Mouse (Mus musculus) gastrocnemius, adult 2 months (tissue): ENCODE measurements around the gene Arhgap5. TPM values are rescaled to one million over a fixed set of nuclear protein-coding genes. Genes with fewer than 3 reads are reported as not detected.

Experiments used
- DNase-seq: peaks from one replicate; pipeline ENCODE4 v3.0.0; 2022
- H3K27ac ChIP-seq: fragments of 200-600 bp; 2 replicates; pipeline ENCODE4 v1.8.1; 2022; ENCODE audit warnings: mild to moderate bottlenecking
- H3K4me3 ChIP-seq: fragments of 200-600 bp; 2 replicates; pipeline ENCODE4 v1.8.1; 2022; ENCODE audit warnings: mild to moderate bottlenecking, moderate library complexity
- CTCF ChIP-seq: fragments of 200-600 bp; IDR thresholded peaks from 2 replicates; pipeline ENCODE4 v1.8.1; 2022; ENCODE audit warnings: antibody characterized with exemption, mild to moderate bottlenecking, moderate library complexity
- intact Hi-C: fragments of 180-260 bp; cut with DNase I; formaldehyde crosslinking; loops from one replicate; pipeline ENCODE4 v1.15.1; 2025
- total RNA-seq, 2 experiments: library from RNA; stranded (reverse); gene quantifications; 2 replicates each; pipeline ENCODE4 v1.2.3; 2021

Gene Arhgap5
- total RNA-seq, 2 experiments from 2014 or later = 38.6 to 49.2 TPM

DNA sequence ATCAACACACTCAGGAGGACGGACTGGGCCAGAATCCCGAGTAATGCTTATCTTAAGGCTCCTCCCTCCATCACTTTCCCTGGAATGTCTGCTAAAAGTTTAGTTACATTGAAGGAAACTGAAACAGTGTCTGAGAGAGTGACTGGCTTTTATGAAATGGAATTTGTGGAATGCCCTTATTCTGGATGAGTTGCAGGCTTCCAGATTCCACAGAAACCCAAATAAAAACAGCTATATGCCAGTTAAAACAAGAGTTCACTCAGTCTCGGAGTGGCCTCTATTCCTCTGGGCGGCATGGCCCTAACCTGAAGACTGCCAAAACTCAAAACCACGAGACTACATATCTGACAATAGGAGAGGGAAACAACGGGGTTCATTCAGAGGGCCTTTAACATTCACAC lies 10.5 kb upstream of the Arhgap5 start:
- intact Hi-C loops = no loop called here
- no peak overlapping the region for H3K4me3 ChIP-seq
- no peak for TF ChIP-seq CTCF
- H3K27ac ChIP-seq = no peak overlapping the region
- DNase-seq = no peak

DNA sequence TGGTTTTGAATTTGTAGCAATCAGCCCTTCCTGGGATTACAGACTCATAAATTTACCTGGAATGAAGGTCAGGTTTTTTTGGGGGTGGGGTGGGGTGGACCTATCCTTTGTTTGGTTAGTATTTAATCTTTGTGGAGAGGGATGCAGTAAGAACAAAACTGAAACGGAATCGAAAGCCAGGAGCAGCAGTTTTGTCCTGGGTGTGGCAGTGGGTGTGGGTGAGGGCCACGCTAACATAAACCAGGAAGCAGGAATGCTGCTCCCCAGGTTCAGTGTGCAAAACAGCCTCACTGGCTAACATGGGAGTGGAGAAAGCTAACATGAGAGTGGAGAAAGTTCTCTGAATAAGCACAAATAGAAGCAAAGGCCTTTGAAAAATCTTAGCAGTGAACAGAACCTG lies 6.6 kb upstream of the Arhgap5 start:
- DNase-seq = no peak
- no peak overlapping the region for H3K4me3 ChIP-seq
- intact Hi-C loops = no loop called here
- H3K27ac ChIP-seq = no peak overlapping the region
- TF ChIP-seq CTCF = no peak

GRCm38 (mm10) chr12:52500915-52501833 lies 2.6 kb upstream of the Arhgap5 start:
- DNase-seq = peak; percentile 20
- H3K4me3 ChIP-seq = no peak overlapping the region
- TF ChIP-seq CTCF = peak; percentile 82
- no peak overlapping the region for H3K27ac ChIP-seq
- intact Hi-C loops = loop anchor here (1.0 to 5.0 kb wide), 2 partner anchors 136 to 331 kb away; no protein-coding TSS in a partner anchor

- Histone ChIP-seq H3K27ac (no peak overlapping the region; the same call in 1 of the 2 replicates), H3K4me3 (no peak overlapping the region)
- no peak for DNase-seq
- TF ChIP-seq CTCF = no peak
- intact Hi-C loops = loop anchor here (2.0 to 5.0 kb wide), 2 partner anchors 135 to 393 kb away; no protein-coding TSS in a partner anchor
These were observed 1.6 kb upstream of the Arhgap5 start for GRCm38 (mm10) chr12:52502161-52502560.

- TF ChIP-seq CTCF = no peak
- peak overlapping the region; percentile 98 for H3K27ac ChIP-seq
- peak overlapping the region; percentile 80 for H3K4me3 ChIP-seq
- no peak for DNase-seq
- intact Hi-C loops = loop anchor here (1.0 to 5.0 kb wide), 3 partner anchors 101 to 392 kb away; no protein-coding TSS in a partner anchor
These were observed 679 bp upstream of the Arhgap5 start for GRCm38 (mm10) chr12:52503131-52503455.

DNA sequence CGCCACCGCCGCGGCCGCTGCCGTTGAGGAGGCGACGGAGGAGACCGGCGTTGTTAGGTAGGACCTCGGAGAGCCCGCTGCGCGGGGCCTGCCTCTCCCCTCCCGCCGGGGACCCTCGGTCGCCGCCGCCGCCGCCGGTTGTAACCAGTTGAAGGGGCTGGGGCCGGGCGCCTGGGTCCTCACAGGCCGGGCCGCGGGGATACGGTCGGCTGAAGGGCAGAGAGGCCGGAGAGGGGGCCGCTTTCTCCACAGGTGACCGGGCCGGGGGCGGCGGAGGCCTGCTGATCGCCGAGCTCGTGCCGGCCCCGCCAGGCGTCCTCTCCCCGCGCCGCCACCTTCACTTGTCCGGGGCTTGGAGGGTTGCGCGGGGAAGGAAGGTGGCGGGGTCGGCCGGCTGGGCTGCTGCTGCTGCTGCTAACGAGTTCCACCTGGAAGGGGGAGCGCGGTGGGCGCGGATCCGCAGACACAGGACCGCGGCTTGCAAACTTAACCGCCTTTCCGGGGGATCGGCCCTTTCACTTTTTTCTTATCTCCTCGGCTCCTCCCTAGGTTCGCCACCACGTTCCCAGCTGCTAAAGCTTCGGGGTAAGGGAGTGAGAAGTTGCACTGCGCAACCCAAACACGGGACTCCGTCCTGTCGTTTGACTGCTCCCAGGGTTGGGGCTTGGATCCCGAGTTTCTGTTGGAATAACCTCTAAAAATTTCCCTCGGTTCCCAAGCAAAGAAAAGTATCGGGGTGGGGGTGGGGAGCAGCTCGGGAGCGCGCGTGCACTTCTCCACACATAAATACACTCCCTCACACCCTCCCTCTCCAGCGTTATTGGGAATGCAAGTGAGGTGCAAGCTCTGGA lies 784 bp downstream of the Arhgap5 start:
- Histone ChIP-seq H3K4me3 (peak overlapping the region; percentile 80), H3K27ac (peak overlapping the region; percentile 98)
- intact Hi-C loops = loop anchor here (5.0 kb wide), 1 partner anchor 133 kb away; no protein-coding TSS in a partner anchor
- TF ChIP-seq CTCF = no peak
- DNase-seq = no peak

DNA sequence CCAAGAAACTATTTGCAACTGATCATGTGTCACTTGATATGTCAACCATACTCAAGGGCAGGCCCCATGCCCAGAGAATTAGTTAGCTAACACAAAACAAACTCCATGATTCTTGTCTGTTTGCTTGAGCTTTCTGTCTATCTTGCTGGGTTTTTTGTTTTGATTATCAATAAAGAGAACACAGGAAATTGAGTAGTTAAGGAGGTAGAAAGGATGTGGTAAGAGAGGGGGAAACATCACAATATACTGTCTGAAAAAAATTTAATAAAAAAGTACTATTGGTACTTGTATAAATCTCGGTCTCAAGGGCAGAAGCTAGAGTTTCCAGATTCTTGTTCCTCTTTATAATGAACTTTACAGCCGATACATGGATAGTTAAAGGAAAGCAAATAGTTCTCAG lies 20.9 kb downstream of the Arhgap5 start:
- DNase-seq = peak; percentile 22
- TF ChIP-seq CTCF = no peak
- intact Hi-C loops = no loop called here
- Histone ChIP-seq H3K27ac (peak overlapping the region; percentile 60), H3K4me3 (no peak overlapping the region)

GRCm38 (mm10) chr12:52525486-52525885 lies 21.7 kb downstream of the Arhgap5 start:
- intact Hi-C loops = no loop called here
- no peak overlapping the region for H3K27ac ChIP-seq
- DNase-seq = no peak
- no peak overlapping the region for H3K4me3 ChIP-seq
- no peak for TF ChIP-seq CTCF

DNA sequence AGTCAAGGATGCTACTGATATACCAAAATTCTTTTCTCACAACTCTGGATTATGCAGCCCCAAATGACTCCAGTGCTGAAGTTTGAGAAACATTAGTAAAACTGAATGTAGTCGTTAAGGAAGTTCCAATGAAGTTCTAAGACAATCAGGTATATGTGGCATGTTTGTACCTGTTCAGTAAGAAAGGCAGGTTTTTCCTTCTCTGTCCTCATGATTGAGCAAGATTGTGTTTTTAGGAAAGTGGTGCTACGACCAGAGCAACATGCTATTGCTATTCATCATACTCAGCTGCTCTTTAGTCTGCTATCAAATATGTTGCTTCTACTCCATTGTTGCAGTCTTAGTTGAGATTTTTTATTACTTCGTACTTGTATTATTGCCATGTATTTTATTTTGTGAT lies 26.0 kb downstream of the Arhgap5 start:
- TF ChIP-seq CTCF = no peak
- intact Hi-C loops = no loop called here
- Histone ChIP-seq H3K4me3 (no peak overlapping the region), H3K27ac (no peak overlapping the region)
- no peak for DNase-seq

DNA sequence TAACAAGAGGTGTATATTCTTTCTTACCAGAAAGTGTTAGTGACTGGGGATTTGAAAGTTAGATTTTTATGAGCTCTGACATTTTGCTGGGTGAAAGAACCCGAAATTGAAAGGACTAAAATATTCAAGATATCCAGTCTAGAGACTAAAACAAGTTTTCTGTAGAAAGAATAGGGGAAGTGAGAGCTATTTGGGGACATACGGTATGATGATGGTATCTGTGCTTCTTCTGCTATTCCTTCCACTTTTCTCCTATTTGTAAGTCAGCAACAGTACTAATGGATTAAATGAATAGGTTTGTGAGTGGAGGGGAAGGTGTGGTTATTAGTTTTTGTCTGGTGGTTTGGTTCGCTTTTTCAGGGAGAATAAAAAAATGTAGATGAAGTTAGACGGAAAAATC lies 37.5 kb downstream of the Arhgap5 start:
- intact Hi-C loops = no loop called here
- TF ChIP-seq CTCF = no peak
- Histone ChIP-seq H3K27ac (no peak overlapping the region), H3K4me3 (no peak overlapping the region)
- no peak for DNase-seq

- no peak overlapping the region for H3K4me3 ChIP-seq
- H3K27ac ChIP-seq = no peak overlapping the region
- no peak for DNase-seq
- TF ChIP-seq CTCF = no peak
- intact Hi-C loops = no loop called here
These were observed 40.8 kb downstream of the Arhgap5 start for GRCm38 (mm10) chr12:52544532-52544931.

DNA sequence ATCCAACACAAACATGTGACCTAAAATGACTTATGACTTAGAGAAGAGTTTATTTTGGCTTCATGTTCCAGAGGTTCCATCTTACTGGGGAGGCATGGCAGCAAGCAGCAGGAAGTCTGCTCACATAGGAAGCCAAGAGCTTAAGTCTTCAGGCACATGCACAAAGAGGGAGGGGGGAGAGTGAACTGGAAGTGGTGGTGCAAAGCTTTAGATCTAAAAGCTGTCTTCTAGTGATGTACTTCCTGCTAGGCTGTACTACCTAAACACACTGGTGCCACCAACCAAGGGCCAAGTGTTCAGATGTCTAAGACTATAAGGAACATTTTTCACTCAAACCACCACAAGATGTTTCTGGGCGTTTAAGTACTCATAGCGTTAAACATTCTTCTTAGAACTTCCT lies 48.3 kb downstream of the Arhgap5 start:
- no peak overlapping the region for H3K4me3 ChIP-seq
- TF ChIP-seq CTCF = no peak
- DNase-seq = no peak
- H3K27ac ChIP-seq = no peak overlapping the region
- intact Hi-C loops = loop anchor here (5.0 kb wide), 1 partner anchor 35 kb away; no protein-coding TSS in a partner anchor
